Mouse (Mus musculus) limb, embryonic 14.5 days (tissue): ENCODE data around the gene Leap2. TPM values are rescaled to one million over a fixed set of nuclear protein-coding genes. Genes with fewer than 3 reads are reported as not detected.

Experiments
- ATAC-seq: fragments of 200-750 bp; cut with Nextera tagmentation; 2 replicates; pipeline ENCODE4 v1.8.0; 2017; ENCODE audit warnings: low read depth, moderate number of reproducible peaks, moderate TSS enrichment; ENCODE audit not compliant: low FRiP score
- DNase-seq: peaks from one replicate; pipeline ENCODE4 v3.0.0-alpha.2; 2015; ENCODE audit warnings: low spot score
- H3K27ac ChIP-seq: fragments of 300-500 bp; sonication (generic); replicated peaks from 2 replicates; pipeline ENCODE4 v1.5.1; 2014; ENCODE audit warnings: low read depth, mild to moderate bottlenecking, low read length, moderate library complexity, mixed read lengths
- H3K27me3 ChIP-seq: fragments of 300-500 bp; sonication (generic); 2 replicates; pipeline ENCODE4 v1.6.1; 2014; ENCODE audit warnings: low read length, mixed read lengths; ENCODE audit not compliant: control insufficient read depth, insufficient read depth
- H3K36me3 ChIP-seq: fragments of 300-500 bp; sonication (generic); 2 replicates; pipeline ENCODE4 v1.6.1; 2014; ENCODE audit warnings: mild to moderate bottlenecking, low read length, moderate library complexity, mixed read lengths; ENCODE audit not compliant: control insufficient read depth, insufficient read depth
- H3K4me1 ChIP-seq: fragments of 300-500 bp; sonication (generic); 2 replicates; pipeline ENCODE4 v1.6.1; 2014; ENCODE audit warnings: antibody characterized with exemption, low read length, mixed read lengths; ENCODE audit not compliant: control insufficient read depth, insufficient read depth
- H3K4me2 ChIP-seq: fragments of 300-500 bp; sonication (generic); replicated peaks from 2 replicates; pipeline ENCODE4 v1.6.1; 2014; ENCODE audit warnings: low read depth, mild to moderate bottlenecking, low read length, moderate library complexity; ENCODE audit not compliant: severe bottlenecking
- H3K4me3 ChIP-seq: fragments of 300-500 bp; sonication (generic); replicated peaks from 2 replicates; pipeline ENCODE4 v1.5.1; 2014; ENCODE audit warnings: low read length
- H3K9ac ChIP-seq: fragments of 300-500 bp; sonication (generic); 2 replicates; pipeline ENCODE4 v1.6.1; 2014; ENCODE audit warnings: mild to moderate bottlenecking, low read depth, low read length, moderate library complexity; ENCODE audit not compliant: severe bottlenecking
- H3K9me3 ChIP-seq: fragments of 300-500 bp; sonication (generic); 2 replicates; pipeline ENCODE4 v1.6.1; 2016; ENCODE audit warnings: low read length; ENCODE audit not compliant: control insufficient read depth
- POLR2A ChIP-seq: fragments of 200-500 bp; IDR thresholded peaks from 2 replicates; pipeline ENCODE4 v1.8.0; 2012; ENCODE audit warnings: inconsistent platforms, mild to moderate bottlenecking, moderate library complexity, borderline replicate concordance; ENCODE audit not compliant: insufficient read depth, insufficient read length; ENCODE audit errors: extremely low read depth
- WGBS: fragments of 180-500 bp; shearing (Covaris S2); extraction: QIAGEN DNeasy Blood & Tissue Kit; methylation state at CpG from one replicate; pipeline ENCODE4 v1.1.7; 2014; 5-methylcytosine and 5-hydroxymethylcytosine counted together
- polyA plus RNA-seq, 2 experiments: library from polyadenylated mRNA; depleted of rRNA in 1 of 2; stranded (reverse) in 1 of 2; unstranded in 1 of 2; fragments of >200 nt; fragmentation: Nextera tagmentation in 1 of 2; extraction: Ambion mirVana in 1 of 2; gene quantifications; 2 replicates each; pipeline versions ENCODE4 v1.2.1 to v1.2.3; 2012 to 2014

The Leap2 gene
- polyA plus RNA-seq, 2 experiments = not detected

DNA sequence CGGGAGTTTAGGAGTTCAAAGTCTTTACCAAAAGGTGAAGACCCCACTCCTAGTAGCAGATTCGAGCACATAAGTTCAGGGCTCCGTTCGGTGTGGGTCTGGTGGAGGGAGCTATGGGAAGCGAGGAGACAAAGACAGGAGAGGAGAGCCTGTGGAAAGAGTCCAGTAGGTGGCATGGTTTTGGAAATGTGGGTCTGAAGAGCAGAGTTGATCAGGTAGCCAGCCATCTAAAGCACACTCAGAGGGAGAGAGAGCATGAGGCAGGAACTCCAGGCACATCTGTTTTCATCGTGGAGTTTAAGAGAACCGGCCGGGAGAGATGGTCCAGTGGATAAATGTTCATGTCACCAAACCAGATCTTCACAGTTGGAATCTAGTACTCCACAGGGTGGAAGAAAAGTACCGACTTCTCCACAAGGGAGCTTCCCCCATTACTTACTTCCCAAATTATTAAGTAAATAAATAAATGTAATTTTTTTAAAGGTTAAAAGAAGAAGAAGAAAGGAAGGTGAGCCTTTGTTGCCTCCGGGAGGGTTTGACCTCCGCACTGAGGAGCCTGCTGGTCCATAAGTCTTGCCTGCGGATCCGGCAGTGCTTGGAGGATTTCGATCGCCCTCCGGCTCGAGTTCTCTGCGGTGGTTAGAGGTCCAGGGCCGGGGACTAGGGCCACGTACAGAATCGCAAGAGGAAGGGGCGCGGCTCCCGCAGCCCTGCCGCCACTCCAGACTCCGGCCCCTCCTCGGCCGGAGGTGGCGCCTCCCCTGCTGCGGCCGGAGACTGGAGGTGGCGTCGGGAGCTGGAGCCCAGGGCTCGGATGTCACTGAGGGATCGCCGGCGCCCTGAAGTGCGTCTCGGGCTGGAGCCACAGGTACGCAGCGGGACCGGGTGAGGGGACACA lies 33.8 kb upstream of the Leap2 start, which contains the start of the genes Gm10447 and Shroom1:
TSS of gene Gm10447 (minus strand) at position 637 of the 898 bp plus-strand sequence.
TSS of gene Shroom1 (plus strand) at position 732 of the 898 bp plus-strand sequence.
- ATAC-seq = peak; percentile 92
- no peak within 1 kb of the TSS; the same call in 1 of the 2 replicates for H3K27ac ChIP-seq
- TF ChIP-seq POLR2A = peak; percentile 56; the same call in 1 of the 2 replicates

DNA sequence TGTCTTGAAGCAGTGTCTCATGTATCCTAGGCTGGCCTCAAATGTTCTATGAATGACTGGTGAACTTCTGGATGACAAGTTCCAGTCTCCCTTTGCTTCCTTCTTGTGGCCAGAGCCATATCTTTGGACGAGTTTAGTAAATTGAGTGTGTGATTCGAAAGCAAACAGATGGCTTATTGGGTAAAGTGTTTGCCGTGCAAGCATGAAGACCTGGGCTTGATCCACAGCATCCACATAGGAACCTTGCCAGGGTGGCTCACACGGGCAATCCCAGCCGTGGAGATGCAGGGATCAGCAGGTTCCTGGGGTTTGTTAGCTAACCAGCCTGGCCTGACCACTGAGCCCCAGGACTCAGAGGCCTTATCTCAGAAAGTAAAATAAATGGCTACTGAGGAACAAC lies 30.1 kb upstream of the Leap2 start:
- 89% methylated on average over 5 of the region's 5 CpGs for WGBS
- no peak for TF ChIP-seq POLR2A
- Histone ChIP-seq H3K9me3 (no peaks in the 10 kb centered on the region), H3K36me3 (no peaks in the 10 kb centered on the region), H3K9ac (no peak overlapping the region), H3K27ac (no peak overlapping the region), H3K4me2 (no peak overlapping the region), H3K27me3 (no peaks in the 10 kb centered on the region), H3K4me3 (no peak overlapping the region), H3K4me1 (peaks cover 7% of the 10 kb centered on the region; the same call in 1 of the 2 replicates)
- DNase-seq = no peak
- ATAC-seq = no peak

More for the DNA sequence above, 33.8 kb upstream of the Leap2 start, which contains the start of the genes Gm10447 and Shroom1:
- peak within 1 kb of the TSS; percentile 51 for H3K4me3 ChIP-seq
- no peaks in the 10 kb centered on the region for H3K27me3 ChIP-seq
- H3K9ac ChIP-seq = peak within 1 kb of the TSS; percentile 68
- 2% methylated on average over 32 of the region's 42 CpGs for WGBS
- no peaks in the 10 kb centered on the region for H3K36me3 ChIP-seq
- H3K9me3 ChIP-seq = no peaks in the 10 kb centered on the region
- H3K4me2 ChIP-seq = peak within 1 kb of the TSS; percentile 87
- DNase-seq = peak; percentile 61
- H3K4me1 ChIP-seq = peaks cover 7% of the 10 kb centered on the region; the same call in 1 of the 2 replicates

DNA sequence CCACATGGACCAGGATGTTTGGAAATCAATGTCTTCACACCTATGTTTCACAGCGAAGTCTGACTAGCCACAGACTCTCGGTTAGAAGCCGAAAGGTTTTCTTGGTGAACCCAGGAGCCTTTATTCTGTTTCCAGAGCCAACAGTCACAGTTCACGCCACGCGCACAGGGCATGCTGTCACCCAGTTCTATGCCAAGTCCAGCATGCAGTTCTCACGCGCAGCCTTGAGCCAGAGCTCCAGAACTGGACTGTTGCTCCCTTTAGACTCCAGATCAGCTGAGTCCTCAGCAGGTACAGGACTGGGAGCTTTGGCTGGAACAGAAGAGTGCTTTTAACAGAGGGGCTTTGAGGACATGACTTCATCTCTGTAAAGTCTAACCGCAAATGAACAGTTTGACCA lies 29.4 kb upstream of the Leap2 start:
- no peak overlapping the region for H3K4me2 ChIP-seq
- H3K27me3 ChIP-seq = no peaks in the 10 kb centered on the region
- no peak for DNase-seq
- ATAC-seq = no peak
- peaks cover 2% of the 10 kb centered on the region; the same call in 1 of the 2 replicates for H3K4me1 ChIP-seq
- no peaks in the 10 kb centered on the region for H3K9me3 ChIP-seq
- no peak overlapping the region for H3K9ac ChIP-seq
- WGBS = 90% methylated on average over 9 of the region's 9 CpGs
- no peak overlapping the region for H3K27ac ChIP-seq
- no peaks in the 10 kb centered on the region for H3K36me3 ChIP-seq
- no peak for TF ChIP-seq POLR2A
- H3K4me3 ChIP-seq = no peak overlapping the region

DNA sequence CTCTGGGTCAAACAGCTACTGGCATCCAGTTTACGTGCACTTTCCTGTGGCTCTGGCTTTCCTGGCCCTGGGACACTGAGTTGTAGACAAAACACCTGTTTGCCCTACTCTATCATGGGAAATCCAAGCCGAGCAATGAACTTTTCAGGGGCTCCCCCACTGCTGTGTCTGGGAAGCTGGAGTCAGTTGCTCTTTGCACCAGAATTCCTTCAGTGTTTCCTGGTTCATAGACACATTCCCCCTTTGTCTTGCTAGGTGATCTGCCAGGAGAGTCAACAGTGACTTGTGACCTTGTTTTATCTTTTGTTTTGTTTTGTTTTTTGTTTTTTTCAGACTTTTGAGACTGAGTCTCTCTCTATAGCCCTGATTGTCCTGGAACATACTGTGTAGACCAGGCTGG lies 28.4 kb upstream of the Leap2 start:
- no peaks in the 10 kb centered on the region for H3K36me3 ChIP-seq
- H3K4me3 ChIP-seq = no peak overlapping the region
- ATAC-seq (no peak), DNase-seq (no peak)
- no peaks in the 10 kb centered on the region for H3K4me1 ChIP-seq
- no peaks in the 10 kb centered on the region for H3K9me3 ChIP-seq
- no peak overlapping the region for H3K27ac ChIP-seq
- H3K27me3 ChIP-seq = no peaks in the 10 kb centered on the region
- no peak overlapping the region for H3K4me2 ChIP-seq
- 43% methylated on average over 2 of the region's 2 CpGs for WGBS
- H3K9ac ChIP-seq = no peak overlapping the region
- TF ChIP-seq POLR2A = no peak

DNA sequence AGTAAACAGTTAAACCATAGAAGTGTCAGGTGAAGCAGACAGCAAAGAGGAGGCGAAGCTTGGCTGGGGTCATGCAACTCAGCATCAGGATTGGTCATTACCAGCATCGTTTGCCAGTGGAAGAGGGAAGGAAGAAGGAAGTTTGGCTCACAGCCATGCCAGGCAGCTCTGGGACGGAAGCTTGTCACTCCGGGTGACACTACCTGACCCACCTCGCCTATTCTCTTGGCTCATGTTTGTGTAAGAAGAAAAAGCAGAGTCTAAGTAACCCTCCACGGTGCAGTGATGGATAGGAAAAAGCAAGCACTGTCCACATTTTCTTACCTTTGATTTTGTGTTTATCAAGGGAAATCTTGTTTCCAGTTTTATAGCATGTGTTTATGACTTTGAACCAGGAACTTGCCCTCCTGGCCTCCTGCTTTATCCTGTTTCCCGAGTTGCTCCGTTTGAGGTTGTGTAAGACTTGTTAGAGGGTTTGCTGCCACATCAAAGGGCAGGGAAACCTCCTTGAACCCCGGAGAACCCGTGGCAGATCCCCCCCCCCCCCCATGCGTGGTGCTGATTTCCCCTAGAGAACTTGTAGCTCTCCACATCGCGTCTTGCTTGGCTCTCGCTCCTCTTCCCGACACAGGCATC lies 27.2 kb upstream of the Leap2 start:
- TF ChIP-seq POLR2A = no peak
- 29% methylated on average over 15 of the region's 15 CpGs for WGBS
- Histone ChIP-seq H3K4me3 (no peak overlapping the region), H3K36me3 (no peaks in the 10 kb centered on the region), H3K27me3 (no peaks in the 10 kb centered on the region), H3K27ac (no peak overlapping the region), H3K9me3 (no peaks in the 10 kb centered on the region), H3K9ac (no peak overlapping the region), H3K4me1 (no peaks in the 10 kb centered on the region), H3K4me2 (no peak overlapping the region)
- ATAC-seq (no peak), DNase-seq (no peak)
